Mouse (Mus musculus) kidney, embryonic 14.5 days (tissue): ENCODE data around the gene Atp2c2. TPM values are rescaled to one million over a fixed set of nuclear protein-coding genes. Genes with fewer than 3 reads are reported as not detected.
A peak's percentile ranks its signal among the peaks of the same experiment; 100 is the strongest.

Experiments
- ATAC-seq: fragments of 200-750 bp; cut with Nextera tagmentation; 2 replicates; pipeline ENCODE4 v1.8.0; 2017; ENCODE audit warnings: moderate number of reproducible peaks, mild to moderate bottlenecking, moderate TSS enrichment, moderate library complexity; ENCODE audit not compliant: low FRiP score, low TSS enrichment
- H3K27ac ChIP-seq: fragments of 300-500 bp; sonication (generic); 2 replicates; pipeline ENCODE4 v1.5.1; 2014; ENCODE audit warnings: low read depth, mild to moderate bottlenecking, low read length, moderate library complexity, mixed read lengths
- H3K27me3 ChIP-seq: fragments of 300-500 bp; sonication (generic); 2 replicates; pipeline ENCODE4 v1.6.1; 2014; ENCODE audit warnings: mild to moderate bottlenecking, low read length; ENCODE audit not compliant: control insufficient read depth, insufficient read depth
- H3K36me3 ChIP-seq: fragments of 300-500 bp; sonication (generic); 2 replicates; pipeline ENCODE4 v1.6.1; 2014; ENCODE audit warnings: low read length, mixed read lengths; ENCODE audit not compliant: control insufficient read depth, insufficient read depth
- H3K4me1 ChIP-seq: fragments of 300-500 bp; sonication (generic); 2 replicates; pipeline ENCODE4 v1.6.1; 2014; ENCODE audit warnings: low read length, mixed read lengths; ENCODE audit not compliant: control insufficient read depth, insufficient read depth
- H3K4me2 ChIP-seq: fragments of 300-500 bp; sonication (generic); replicated peaks from 2 replicates; pipeline ENCODE4 v1.6.1; 2014; ENCODE audit warnings: low read depth, mild to moderate bottlenecking, low read length
- H3K4me3 ChIP-seq: fragments of 300-500 bp; sonication (generic); 2 replicates; pipeline ENCODE4 v1.5.1; 2014; ENCODE audit warnings: mild to moderate bottlenecking, low read length
- H3K9ac ChIP-seq: fragments of 300-500 bp; sonication (generic); 2 replicates; pipeline ENCODE4 v1.6.1; 2014; ENCODE audit warnings: low read depth, mild to moderate bottlenecking, low read length, moderate library complexity
- H3K9me3 ChIP-seq: fragments of 300-500 bp; sonication (generic); 2 replicates; pipeline ENCODE4 v1.6.1; 2016; ENCODE audit warnings: low read length; ENCODE audit not compliant: control insufficient read depth
- WGBS: fragments of 180-500 bp; shearing (Covaris S2); extraction: QIAGEN DNeasy Blood & Tissue Kit; methylation state at CpG from one replicate; pipeline ENCODE4 v1.1.7; 2014; 5-methylcytosine and 5-hydroxymethylcytosine counted together
- polyA plus RNA-seq: library from polyadenylated mRNA; unstranded; fragments of >200 nt; fragmentation: Nextera tagmentation; extraction: Ambion mirVana; gene quantifications from 2 replicates; pipeline ENCODE4 v1.2.1, GENCODE M21; 2014

The Atp2c2 gene
- polyA plus RNA-seq, 1 experiment from 2014 or later = 1.2 TPM

- WGBS = 78% methylated on average over 22 of the region's 22 CpGs
- no peaks in the 10 kb centered on the region for H3K27me3 ChIP-seq
These were observed 66.1 kb downstream of the Atp2c2 start for GRCm38 (mm10) chr8:119765761-119766444.

GRCm38 (mm10) chr8:119776668-119777245 is 76.9 kb downstream of the Atp2c2 start:
- H3K9ac ChIP-seq = no peak overlapping the region
- 85% methylated on average over 7 of the region's 7 CpGs for WGBS
- H3K27ac ChIP-seq = no peak overlapping the region
- H3K36me3 ChIP-seq = no peaks in the 10 kb centered on the region; the same call in 1 of the 2 replicates
- H3K27me3 ChIP-seq = no peaks in the 10 kb centered on the region
- no peak overlapping the region for H3K4me3 ChIP-seq
- H3K9me3 ChIP-seq = no peaks in the 10 kb centered on the region
- ATAC-seq = no peak
- no peak overlapping the region; the same call in 1 of the 2 replicates for H3K4me2 ChIP-seq
- H3K4me1 ChIP-seq = peaks cover 7% of the 10 kb centered on the region; the same call in 1 of the 2 replicates

More at GRCm38 (mm10) chr8:119765761-119766444, 66.1 kb downstream of the Atp2c2 start:
- peaks cover 9% of the 10 kb centered on the region; the same call in 1 of the 2 replicates for H3K36me3 ChIP-seq
- no peak overlapping the region for H3K4me2 ChIP-seq
- H3K9me3 ChIP-seq = no peaks in the 10 kb centered on the region
- H3K4me3 ChIP-seq = no peak overlapping the region
- H3K9ac ChIP-seq = no peak overlapping the region
- H3K27ac ChIP-seq = no peak overlapping the region
- ATAC-seq = no peak
- no peaks in the 10 kb centered on the region for H3K4me1 ChIP-seq

GRCm38 (mm10) chr8:119777765-119778164 is 78.0 kb downstream of the Atp2c2 start:
- WGBS = 12% methylated on average over 7 of the region's 7 CpGs
- peak overlapping the region; percentile 30; the same call in 1 of the 2 replicates for H3K27ac ChIP-seq
- H3K4me1 ChIP-seq = peaks cover 7% of the 10 kb centered on the region; the same call in 1 of the 2 replicates
- H3K4me2 ChIP-seq = peak overlapping the region; percentile 86
- ATAC-seq = peak; percentile 25
- H3K9ac ChIP-seq = peak overlapping the region; percentile 68
- no peaks in the 10 kb centered on the region for H3K9me3 ChIP-seq
- H3K4me3 ChIP-seq = peak overlapping the region; percentile 51
- no peaks in the 10 kb centered on the region; the same call in 1 of the 2 replicates for H3K36me3 ChIP-seq
- H3K27me3 ChIP-seq = no peaks in the 10 kb centered on the region

GRCm38 (mm10) chr8:119778263-119778662 is 78.5 kb downstream of the Atp2c2 start, which contains the start of gene Tldc1:
TSS of gene Tldc1 (minus strand) at chr8:119778416.
- peak within 1 kb of the TSS; percentile 51 for H3K4me3 ChIP-seq
- peak; percentile 96 for ATAC-seq

GRCm38 (mm10) chr8:119779013-119779737 is 79.4 kb downstream of the Atp2c2 start:
- 21% methylated on average over 14 of the region's 14 CpGs for WGBS
- no peaks in the 10 kb centered on the region for H3K36me3 ChIP-seq
- H3K4me2 ChIP-seq = peak overlapping the region; percentile 86
- H3K4me1 ChIP-seq = peaks cover 7% of the 10 kb centered on the region; the same call in 1 of the 2 replicates
- H3K27ac ChIP-seq = no peak overlapping the region
- H3K9me3 ChIP-seq = no peaks in the 10 kb centered on the region
- H3K27me3 ChIP-seq = no peaks in the 10 kb centered on the region
- peak; percentile 14 for ATAC-seq
- no peak overlapping the region for H3K4me3 ChIP-seq
- no peak overlapping the region for H3K9ac ChIP-seq

More at GRCm38 (mm10) chr8:119778263-119778662, 78.5 kb downstream of the Atp2c2 start, which contains the start of gene Tldc1:
- Histone ChIP-seq H3K27ac (peak within 1 kb of the TSS; percentile 30; the same call in 1 of the 2 replicates), H3K27me3 (no peaks in the 10 kb centered on the region), H3K4me2 (peak within 1 kb of the TSS; percentile 86), H3K4me1 (peaks cover 7% of the 10 kb centered on the region; the same call in 1 of the 2 replicates), H3K36me3 (no peaks in the 10 kb centered on the region), H3K9me3 (no peaks in the 10 kb centered on the region), H3K9ac (peak within 1 kb of the TSS; percentile 68)
- WGBS = under 1% methylated on average over 18 of the region's 18 CpGs

GRCm38 (mm10) chr8:119780402-119781049 is 80.7 kb downstream of the Atp2c2 start:
- Histone ChIP-seq H3K27me3 (no peaks in the 10 kb centered on the region), H3K9me3 (no peaks in the 10 kb centered on the region), H3K27ac (no peak overlapping the region), H3K4me2 (no peak overlapping the region), H3K9ac (no peak overlapping the region), H3K4me3 (no peak overlapping the region), H3K36me3 (no peaks in the 10 kb centered on the region), H3K4me1 (peaks cover 7% of the 10 kb centered on the region; the same call in 1 of the 2 replicates)
- no peak for ATAC-seq
- 74% methylated on average over 9 of the region's 9 CpGs for WGBS

GRCm38 (mm10) chr8:119781086-119781840 is 81.5 kb downstream of the Atp2c2 start:
- 54% methylated on average over 4 of the region's 4 CpGs for WGBS
- no peak for ATAC-seq
- no peaks in the 10 kb centered on the region for H3K36me3 ChIP-seq
- no peaks in the 10 kb centered on the region for H3K9me3 ChIP-seq
- no peak overlapping the region for H3K9ac ChIP-seq
- H3K27me3 ChIP-seq = no peaks in the 10 kb centered on the region
- H3K4me3 ChIP-seq = no peak overlapping the region
- no peak overlapping the region for H3K27ac ChIP-seq
- peaks cover 7% of the 10 kb centered on the region; the same call in 1 of the 2 replicates for H3K4me1 ChIP-seq
- no peak overlapping the region for H3K4me2 ChIP-seq

GRCm38 (mm10) chr8:119782715-119783114 is 82.9 kb downstream of the Atp2c2 start:
- no peak overlapping the region for H3K4me2 ChIP-seq
- H3K27me3 ChIP-seq = no peaks in the 10 kb centered on the region
- no peak overlapping the region for H3K4me3 ChIP-seq
- no peaks in the 10 kb centered on the region for H3K9me3 ChIP-seq
- no peaks in the 10 kb centered on the region for H3K36me3 ChIP-seq
- no peaks in the 10 kb centered on the region for H3K4me1 ChIP-seq
- WGBS = 10% methylated on average over 5 of the region's 5 CpGs
- no peak overlapping the region for H3K27ac ChIP-seq
- H3K9ac ChIP-seq = no peak overlapping the region
- no peak for ATAC-seq
